Mouse (Mus musculus): ENCODE results near the gene Wdr48.

Gene Wdr48

GRCm38 (mm10) chr9:119894339-119895009, at the start of gene Wdr48:
Gene Wdr48 (plus strand): TSS chr9:119894878.
- peak; percentile 99 for DNase-seq

DNA sequence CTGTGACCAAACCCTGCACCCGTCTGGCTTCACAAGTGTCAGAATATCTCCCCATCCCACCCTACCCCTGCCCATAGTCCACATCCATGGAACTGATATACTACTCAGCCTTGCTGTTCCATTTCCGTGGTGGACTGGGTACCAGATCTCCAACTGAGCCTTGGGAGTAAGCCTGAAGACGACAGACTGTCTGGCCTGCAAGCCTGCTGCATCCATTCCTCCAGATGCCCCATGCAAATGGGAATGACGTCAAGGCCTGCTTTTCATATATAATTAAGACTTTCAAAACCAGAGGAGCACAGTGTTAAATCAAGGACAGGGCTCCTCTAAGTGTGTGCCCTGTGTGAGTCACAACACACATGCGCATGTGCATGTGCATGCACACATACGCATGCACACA, 47.5 kb upstream of the Wdr48 start:
- no peak for DNase-seq

- no peak for DNase-seq
Observed at GRCm38 (mm10) chr9:119848671-119849070, 46.0 kb upstream of the Wdr48 start.

- no peak for DNase-seq
Observed at GRCm38 (mm10) chr9:119849214-119849613, 45.5 kb upstream of the Wdr48 start.

DNA sequence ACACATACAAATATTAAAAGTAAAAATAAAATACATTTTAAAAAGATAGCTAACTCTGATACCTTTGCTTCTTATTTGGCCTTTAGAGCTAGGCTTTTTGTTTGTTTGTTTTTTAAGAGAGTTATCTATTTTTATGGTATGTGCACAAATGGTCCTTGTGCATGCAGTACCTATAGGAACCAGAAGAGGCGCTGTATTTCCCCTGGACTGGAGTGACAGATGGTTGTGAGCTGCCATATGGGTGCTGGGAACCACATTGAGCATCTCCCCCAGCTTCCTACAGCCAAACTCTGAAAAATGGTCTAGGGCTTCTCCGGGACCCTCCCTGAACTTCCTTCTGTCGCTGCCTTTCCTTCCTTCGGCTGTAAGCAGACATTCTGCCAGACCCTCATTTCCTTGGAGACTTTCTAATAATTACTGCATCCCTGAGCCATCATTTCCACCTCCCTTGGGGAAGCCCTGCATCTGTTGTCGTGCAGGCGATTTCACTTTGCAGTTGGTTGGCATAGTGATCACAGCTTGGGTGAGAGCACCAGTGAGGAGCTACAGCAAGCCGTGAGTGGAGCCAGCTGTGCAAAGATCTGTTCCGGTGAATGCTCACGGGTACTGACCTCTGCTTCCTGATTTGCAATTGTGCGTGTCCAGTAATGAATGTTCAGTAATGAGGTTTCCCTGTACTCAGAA, 42.2 kb upstream of the Wdr48 start:
- DNase-seq = peak; percentile 40

DNA sequence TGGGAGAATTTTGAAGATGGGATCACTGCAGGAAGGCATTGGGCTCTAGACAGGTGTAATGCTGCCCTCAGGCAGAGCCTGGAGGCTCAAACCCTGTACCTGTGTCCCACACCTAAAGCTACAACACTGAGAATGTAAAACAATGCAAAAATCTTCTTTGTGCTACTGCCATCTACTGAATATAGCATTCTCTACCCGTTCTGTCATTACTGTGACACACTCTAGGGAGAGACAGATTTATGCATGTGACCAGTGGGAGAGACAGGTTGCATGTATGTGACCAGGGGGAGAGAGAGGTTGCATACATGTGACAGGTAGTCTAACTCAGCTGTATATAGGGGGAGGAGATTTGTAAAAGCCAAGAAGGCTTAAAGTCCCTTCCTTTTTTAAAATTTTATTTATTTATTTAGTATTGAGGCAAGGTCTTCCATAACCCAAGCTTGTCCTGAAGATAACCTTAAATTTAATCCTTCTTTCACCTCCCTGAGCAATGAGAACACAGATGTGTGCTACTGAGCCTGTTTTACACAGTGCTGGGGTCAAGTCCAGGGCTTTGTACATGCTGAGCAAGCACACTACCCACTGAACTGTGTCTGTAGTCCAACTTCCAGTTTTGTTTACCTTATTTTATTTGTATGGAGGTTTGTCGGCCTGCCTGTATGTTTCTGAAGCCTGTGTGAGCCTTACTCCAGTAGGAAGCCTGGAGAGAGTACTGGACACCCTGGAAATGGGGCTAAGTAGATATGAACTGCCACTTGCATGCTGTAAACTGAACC, 41.4 kb upstream of the Wdr48 start:
- no peak for DNase-seq

GRCm38 (mm10) chr9:119854170-119854569, 40.5 kb upstream of the Wdr48 start:
- DNase-seq = peak; percentile 6

- no peak for DNase-seq
Observed at GRCm38 (mm10) chr9:119887144-119887901, 7.4 kb upstream of the Wdr48 start.

GRCm38 (mm10) chr9:119888843-119889246, 5.8 kb upstream of the Wdr48 start:
- DNase-seq = peak; percentile 22

DNA sequence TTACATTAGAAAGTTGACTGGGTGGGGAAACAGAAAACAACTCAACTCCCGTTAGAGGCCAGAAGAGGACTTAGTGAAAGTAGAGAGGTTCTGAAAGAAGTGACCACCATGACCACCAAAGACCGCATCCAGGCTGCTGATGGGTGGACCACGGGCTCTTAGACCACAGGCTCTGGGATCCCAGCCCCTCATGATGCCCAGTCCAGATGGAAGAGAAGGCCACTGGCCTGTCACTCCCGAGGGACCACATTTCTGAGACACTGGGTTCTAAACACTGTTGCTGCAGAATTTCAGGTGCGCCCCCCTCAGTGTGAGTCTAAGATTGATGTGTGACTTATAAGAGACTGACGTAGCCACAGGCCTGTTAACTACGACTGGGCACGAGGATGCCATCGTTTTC, 5.2 kb upstream of the Wdr48 start:
- DNase-seq = no peak

DNA sequence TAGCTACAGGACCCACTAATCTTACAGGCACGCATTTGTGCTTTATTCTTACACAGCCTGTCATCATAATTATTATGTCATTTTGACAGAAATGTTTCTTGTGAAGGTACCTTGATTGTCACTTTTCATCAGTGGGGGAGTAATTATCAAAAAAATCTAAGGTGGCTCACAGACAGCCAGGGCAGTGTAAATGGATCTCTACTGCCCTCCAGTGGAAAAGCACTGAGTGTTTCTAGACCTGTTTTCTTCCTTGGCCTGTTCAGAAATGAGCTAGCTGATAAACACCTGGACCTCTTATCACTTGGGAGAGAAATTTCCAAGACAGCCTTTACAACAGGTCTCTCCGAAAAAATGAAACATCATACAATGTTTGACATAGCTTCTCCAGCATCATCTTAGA, 4.0 kb upstream of the Wdr48 start:
- peak; percentile 55 for DNase-seq

- no peak for DNase-seq
Observed at GRCm38 (mm10) chr9:119893881-119894280, 797 bp upstream of the Wdr48 start.

DNA sequence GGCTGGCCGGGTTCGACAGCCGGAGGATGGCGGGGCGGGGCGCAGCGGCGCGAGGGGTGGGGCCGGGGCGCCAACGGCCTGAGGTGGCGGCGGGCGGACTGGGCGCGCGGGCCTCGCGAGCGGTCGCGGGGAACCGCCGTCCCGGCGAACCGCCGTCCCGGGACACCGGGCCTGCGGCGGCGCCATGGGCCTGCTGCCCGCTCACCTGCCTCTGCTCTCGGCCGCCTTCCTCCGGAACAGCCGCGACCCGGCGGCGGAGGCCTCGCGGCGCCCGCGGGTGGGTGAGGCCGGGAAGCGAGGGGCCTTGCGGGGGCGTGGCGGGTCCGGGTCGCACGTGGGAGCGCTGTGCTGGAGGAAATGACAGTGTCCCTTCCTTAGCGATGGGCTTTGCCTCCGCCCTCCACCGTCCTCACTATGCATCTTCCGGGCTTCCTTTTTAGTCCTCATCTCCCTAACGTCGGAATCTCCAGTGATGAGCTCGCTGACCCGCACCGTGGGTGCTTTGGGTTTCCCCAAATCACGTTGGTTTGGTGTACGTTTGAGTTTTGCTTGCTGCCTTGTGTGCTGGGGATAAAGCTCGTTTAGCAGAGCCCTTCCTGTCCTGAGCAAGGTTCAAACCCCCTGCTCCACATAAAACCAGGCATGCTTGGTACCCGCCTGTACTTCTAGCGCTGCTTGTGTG, 503 bp downstream of the Wdr48 start:
- DNase-seq = peak; percentile 34

DNA sequence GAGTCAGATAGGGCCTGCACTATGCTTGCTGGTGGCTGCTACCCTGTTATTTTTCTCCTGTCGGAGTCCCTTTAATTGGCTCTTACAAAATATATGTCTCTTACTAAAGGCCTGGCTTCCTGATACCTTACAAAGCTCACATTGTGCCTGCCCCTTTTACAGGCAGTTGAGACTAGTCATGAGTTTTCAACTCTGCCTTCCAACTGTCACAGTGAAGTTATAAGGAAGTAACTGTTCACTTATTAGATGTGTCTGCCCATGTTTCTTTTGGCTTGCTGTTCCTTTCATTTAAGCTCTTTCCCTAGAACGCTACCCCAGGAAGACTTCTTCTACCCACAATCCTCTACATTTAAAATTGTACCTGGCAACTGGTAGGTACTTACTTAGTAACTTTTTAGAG, 4.8 kb downstream of the Wdr48 start:
- no peak for DNase-seq

DNA sequence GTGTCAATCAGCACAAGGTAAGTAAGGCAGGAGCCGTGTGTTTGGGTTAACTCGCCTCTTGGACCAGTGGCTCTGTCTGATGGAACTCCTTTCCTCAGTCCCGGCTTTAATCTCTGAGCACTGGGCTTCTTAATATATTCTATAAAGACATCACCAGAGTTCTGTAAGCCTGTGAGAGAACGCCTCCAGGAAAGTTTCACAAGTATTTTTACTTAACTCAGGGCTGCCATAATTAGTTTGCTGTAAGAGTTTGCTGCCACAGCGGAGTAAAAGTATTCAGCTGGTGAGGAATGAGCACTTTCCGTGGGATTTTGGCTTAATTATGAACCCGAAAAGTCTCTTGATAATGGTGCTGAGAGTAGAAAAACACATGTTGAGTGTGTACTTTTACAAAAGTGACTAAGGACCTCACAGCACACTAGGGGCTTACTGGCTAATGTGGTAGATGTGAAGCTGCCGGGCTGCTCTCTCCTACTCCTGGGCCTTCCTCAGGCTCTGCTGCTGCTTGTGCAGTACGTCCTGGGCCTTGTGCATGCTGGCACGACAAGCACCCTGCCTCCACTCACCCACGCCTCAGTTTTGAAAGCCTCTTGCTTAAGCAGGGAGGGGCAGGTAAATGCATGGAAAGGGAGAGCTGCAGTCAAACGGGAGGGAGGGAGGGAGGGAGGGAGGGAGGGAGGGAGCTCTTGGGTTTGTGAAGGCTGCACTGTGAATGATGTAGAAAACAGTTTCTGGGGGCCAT, 7.9 kb downstream of the Wdr48 start:
- no peak for DNase-seq

DNA sequence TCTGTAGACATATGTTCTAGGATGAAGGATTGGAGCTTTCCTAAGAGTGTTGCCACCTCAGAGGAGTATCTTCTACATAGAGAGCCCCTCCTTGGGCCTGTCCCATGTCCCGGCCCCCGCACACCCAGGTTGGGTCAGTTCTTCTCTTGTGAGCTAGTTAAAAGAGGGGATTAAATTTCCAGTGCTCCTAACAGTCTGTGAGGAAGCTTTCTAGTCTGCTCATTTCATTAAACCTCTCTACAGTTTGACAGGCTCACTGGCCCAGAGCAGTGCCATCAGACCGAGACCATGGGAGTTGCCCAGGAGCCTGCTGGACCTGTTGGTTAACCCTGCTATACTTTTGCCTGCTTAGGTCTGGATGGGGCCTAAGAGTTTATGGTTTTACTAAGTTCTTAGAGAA, 14.0 kb downstream of the Wdr48 start:
- DNase-seq = no peak

GRCm38 (mm10) chr9:119909931-119910330, 15.3 kb downstream of the Wdr48 start:
- DNase-seq = no peak

DNA sequence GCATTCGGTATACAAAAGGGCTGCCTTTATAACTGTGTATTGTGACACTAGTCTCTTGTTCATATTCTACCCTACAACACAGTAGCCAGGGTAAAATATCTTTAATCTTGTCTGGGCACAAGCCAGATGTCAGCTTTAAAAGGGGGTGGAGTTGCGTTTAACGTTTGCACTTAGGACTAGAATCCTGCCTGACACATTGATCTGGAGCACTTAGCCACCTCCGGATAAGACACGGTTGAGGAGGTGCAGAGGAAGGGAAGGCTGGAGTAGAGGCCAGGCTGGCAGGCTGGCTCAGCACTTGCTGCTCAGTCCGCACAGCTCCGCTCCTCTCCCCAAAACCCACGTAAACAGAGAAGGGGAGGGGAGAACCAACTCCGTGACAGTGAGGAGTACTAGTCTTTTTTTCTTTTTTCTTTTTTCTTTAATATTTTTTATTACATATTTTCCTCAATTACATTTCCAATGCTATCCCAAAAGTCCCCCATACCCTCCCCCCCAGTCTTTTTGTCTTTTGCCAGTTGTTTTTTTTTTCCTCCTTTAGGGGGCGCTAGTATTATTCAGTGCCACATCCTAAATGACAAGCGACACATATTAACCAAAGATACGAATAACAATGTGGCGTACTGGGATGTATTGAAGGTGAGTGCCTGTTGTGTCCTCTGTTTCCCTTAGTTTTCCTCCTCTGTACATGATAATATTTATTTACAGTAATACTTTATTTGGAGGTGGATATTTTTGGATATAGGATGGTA, 18.6 kb downstream of the Wdr48 start:
- peak; percentile 27 for DNase-seq

DNA sequence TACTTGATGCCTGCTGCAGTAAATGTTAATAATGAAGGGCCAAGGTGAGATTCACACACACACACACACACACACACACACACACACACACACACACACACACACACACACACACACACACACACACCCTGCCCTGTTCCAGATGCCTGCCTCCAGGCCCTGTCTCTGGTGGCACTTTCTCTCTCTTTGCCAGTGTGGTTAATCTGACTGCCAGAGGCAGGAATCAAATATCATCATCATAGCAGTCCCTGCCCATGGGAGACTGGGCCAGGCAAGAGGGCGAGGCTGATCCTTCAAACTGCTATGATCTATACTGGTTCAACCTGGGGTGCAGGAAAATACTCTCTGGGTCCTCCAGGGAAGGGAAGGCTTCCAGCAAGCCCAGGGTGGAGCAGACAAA, 25.2 kb downstream of the Wdr48 start:
- no peak for DNase-seq

DNA sequence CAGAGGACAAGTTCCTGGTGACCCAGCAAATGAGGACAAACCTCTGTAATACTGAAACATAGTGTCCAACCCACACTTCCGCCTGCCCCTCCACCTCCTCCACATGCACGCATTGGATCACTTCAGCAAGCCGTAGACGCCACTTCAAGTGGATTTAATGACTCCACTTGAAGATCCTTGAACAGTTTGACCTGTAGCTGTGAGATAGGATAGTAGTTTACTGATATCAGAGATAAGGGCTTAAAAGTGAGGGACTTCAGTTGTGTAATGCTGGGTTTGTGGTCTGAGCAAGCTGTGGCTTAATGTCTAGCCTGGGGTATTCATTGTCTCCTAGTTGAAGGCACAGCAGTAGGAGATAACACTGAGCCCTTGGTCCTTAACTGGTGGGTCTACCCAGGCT, 28.8 kb downstream of the Wdr48 start:
- no peak for DNase-seq

GRCm38 (mm10) chr9:119925120-119925657, 30.5 kb downstream of the Wdr48 start:
- no peak for DNase-seq

Data from retina, postnatal 1 day (tissue).